Mouse (Mus musculus) layer of hippocampus, adult 18-20 months (tissue): Measurements from ENCODE around the gene Galnt9. TPM values are rescaled to one million over a fixed set of nuclear protein-coding genes. Genes with fewer than 3 reads are reported as not detected.

Source experiments
- DNase-seq, 2 experiments: peaks; one replicate each; pipeline ENCODE4 v3.0.0; 2022; ENCODE audit warnings: low spot score in 2 of 2
- microRNA-seq, 2 experiments: library from miRNA; unstranded; fragments of <30 nt; microRNA quantifications; one replicate each; pipeline ENCODE4 v1.2.0; 2021
- total RNA-seq, 2 experiments: library from RNA; stranded (reverse); gene quantifications; 2 replicates each; pipeline ENCODE4 v1.2.3; 2021

The Galnt9 gene
- total RNA-seq, 2 experiments from 2014 or later = 117 to 131 TPM

DNA sequence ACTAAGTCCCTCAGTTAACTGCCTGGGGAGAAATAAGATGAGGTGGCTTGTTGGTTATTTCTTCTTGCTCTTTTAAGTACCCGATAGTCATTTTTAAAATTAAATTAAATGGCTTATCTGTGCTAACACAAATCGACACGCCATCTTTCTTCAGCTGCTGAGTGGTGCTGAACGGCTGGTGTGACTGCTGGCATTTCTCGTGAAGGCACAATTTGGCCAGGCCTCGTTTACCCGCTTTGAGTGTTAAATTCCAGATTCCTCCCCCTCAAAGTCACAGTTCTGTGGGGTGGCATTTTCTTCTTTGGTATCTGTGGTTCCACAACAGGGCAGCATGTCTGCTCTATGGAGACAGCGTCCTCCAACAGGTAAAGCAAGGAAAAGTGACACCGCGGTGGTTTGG lies 83.2 kb downstream of the Galnt9 start:
- peak; percentile 26 to 60 for DNase-seq

DNA sequence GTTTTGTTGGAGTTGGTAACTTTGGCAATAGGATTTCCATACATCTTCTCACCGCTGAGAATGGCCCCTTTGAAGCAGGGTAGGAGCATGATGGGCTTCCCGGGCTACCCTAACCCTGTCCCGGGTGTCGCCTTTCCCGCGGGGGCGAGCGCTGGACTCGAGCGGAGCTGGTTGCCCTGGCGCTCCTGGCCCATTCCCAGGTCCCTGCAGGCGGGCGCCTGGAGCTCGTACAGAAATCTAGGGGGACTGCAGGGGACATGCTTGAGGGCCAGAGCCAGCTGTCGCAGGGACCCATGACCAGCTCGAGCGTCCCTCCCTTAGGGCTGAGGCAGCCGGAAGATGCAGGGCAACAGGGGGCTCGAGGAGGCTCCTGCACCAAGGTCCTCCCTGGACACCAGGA lies 84.0 kb downstream of the Galnt9 start:
- no peak for DNase-seq

DNA sequence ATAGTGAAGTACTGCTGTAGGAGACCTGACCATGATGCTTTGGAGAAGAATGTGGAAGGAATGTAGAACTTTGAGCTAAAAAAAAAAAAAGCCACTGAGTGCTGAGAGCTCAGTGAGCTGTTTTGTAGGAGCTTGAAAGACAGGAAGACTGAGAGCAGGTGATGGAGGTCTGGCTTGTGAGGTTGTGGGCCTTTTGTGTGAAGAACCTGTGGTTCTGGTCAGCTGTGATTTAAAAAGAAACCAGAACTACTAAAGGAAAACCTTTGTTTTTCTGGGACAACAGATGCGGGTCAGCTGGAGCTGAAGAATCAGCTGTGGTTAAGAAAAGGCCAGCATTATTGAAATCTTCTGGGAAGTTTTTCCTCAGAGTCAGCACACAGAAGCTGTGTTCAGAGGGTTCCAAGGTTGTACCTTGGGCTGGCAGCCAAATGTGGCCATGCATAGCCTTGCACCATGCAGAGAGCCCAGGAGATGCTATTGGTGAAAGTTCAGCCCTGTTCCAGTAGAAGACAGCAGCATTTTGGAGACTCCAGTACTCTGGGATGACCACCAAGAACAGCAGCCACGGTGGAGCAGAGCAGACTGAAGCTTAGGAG lies 85.5 kb downstream of the Galnt9 start:
- DNase-seq = no peak

DNA sequence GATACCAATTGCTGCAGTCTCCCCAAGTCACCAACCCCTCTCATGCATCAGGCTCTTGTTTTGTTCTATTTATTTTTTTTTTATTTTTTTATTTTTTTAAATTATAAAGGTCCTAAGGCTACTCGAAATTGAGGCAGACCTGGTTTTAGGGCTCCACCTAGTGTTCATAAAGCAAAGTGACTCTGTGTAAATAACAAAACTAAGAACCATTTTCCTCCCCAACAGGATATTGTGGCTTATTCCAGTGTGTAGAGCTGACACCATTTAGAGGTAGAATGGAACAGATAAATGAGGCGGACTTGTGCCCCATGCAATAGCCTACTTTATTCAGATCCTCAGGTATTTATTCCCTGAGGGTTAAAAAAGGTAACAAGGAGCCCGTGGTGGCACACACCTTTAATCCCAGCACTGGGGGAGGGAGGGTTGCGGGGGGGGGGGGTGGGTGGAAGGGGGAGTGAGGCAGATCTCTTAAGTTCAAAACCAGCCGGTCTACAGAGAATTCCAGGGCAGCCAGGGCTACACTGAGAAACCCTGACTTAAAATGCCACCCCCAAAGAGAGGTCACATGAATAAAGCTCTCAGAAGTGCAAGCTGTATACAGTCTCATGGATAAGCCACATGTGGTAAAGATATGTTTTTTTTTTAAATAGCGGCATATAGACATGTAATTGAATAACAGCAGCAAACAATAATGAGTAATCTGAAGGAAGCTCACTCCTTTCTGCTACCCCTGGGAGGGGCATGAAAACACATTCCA lies 92.0 kb downstream of the Galnt9 start:
- DNase-seq = peak in 1 of 2 experiments; percentile 57

DNA sequence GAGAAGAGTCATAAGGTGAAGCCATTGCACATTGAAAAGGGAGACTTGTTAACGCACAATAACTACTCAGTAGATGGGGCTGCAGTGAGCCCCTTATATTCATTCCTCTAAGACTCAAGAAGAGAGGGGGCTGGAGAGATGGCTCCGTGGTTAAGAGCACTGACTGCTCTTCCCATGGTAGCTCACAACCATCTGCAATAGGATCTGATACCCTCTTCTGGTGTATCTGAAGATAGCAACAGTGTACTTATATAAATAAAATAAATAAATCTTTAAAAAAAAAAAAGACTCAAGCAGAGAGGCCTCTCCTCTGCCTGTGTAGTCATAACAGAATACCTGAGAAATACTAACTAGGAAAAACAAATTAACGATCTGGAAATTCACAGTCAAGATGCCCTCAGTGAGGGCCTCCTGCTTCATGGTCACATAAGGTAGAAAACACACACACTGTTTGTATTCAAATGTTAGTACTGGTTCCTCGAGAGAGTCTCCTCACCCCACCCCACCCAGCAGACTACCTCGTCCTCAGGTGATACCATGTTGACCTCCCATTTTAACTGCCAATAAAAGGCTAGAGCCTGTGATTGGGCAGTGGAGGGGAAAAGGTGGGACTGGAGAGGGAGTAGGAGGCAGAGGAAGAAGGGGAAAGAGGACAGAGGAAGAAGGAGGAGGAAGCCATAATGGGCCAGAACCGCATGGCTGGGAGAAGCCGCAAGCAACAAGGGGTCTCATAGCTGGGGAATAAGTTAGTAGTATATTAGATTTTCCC lies 94.3 kb downstream of the Galnt9 start:
- DNase-seq = no peak

GRCm38 (mm10) chr5:110639459-110639858 lies 95.3 kb downstream of the Galnt9 start:
- peak; percentile 80 to 86 for DNase-seq

GRCm38 (mm10) chr5:110646377-110646776 lies 102.2 kb downstream of the Galnt9 start:
- DNase-seq = no peak

DNA sequence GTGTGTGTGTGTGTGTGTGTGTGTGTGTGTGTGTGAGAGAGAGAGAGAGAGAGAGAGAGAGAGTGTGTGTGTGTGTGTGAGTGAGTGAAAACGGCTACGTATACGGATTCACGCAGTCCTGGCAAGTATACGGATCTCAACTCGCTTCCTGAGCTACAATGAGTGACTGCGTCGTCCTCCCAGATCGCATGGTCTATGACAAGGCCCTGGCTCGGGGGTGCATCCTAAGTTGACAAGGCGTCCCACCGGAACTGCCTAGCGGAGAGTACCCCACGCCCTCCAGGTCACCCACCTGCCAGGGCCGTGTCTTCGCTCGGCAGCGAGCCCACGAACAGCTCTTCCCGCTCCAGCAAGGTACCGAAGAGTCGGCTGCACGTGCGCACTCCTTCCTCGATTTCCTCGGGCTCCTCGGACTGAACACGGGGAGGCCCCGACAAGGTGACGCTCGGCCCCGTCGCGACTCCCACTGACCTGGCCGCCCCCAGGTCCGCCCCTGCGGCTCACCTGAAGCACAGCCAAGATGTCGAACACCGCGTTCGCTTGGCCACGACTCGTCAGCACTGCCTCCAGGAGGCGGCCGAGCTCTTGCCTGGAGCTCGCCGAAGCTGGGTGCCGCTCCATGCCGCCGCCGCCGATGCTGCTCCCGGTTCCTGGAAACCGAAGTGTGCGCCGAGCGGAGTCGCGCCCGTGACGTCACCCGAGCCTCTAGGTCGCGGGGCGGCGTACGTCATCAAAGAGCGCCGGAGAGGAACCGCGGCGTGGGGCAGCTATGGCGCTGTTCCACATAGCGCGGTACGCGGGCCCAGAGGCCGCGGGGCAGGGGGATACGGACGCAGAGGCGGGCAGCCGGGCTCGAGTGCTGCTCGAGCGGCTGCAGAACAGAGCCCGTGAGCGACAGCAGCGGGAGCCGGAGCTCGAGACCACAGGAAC lies 108.8 kb downstream of the Galnt9 start, which contains the start of the genes Noc4l and Ddx51:
TSS of gene Noc4l (minus strand) at position 699 of the 930 bp plus-strand sequence.
TSS of gene Ddx51 (plus strand) at position 733 of the 930 bp plus-strand sequence.
- peak; percentile 92 to 96 for DNase-seq

- no peak for DNase-seq
Observed at GRCm38 (mm10) chr5:110653686-110654085, 109.5 kb downstream of the Galnt9 start.

- DNase-seq = no peak
Observed at GRCm38 (mm10) chr5:110659682-110660081, 115.5 kb downstream of the Galnt9 start.

- no peak for DNase-seq
Observed at GRCm38 (mm10) chr5:110664041-110664440, 119.9 kb downstream of the Galnt9 start.

DNA sequence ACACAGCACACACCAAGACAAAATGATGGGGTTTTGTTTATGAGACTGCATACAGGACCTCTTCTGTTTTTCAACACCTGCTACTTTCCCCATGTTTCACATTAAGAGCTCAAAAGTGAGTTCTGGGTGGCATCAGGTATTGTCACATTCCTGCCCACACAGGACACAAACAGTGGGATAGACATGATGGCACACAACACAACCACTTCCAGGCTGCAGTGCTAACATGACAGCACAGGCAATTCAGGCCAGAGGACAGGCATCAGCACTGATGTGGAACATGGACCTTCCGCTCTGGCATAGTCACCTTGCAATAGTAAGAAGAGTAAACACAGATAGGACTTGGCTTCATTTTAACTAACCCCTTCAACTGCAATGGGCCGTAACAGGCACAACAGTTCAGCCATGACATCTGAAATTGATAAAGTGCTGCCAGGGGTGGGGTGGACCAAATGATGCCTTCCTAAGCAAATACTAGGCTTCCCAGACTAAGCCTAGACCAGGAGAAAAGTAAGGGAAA lies 120.7 kb downstream of the Galnt9 start:
- DNase-seq = no peak

GRCm38 (mm10) chr5:110665486-110666121 lies 121.4 kb downstream of the Galnt9 start:
- no peak for DNase-seq

Small RNA genes lying within 50 kb of the gene (microRNA-seq; reads per million reads assigned to microRNA genes)
- gene Mir7026 = 1.2 to 2.1 reads per million in 2 experiments

Other genes starting within 250 kb of the Galnt9 start
- not detected for gene P2rx2, start 201.1 kb upstream of the Galnt9 start, total RNA-seq
- gene Lrcol1, start 199.6 kb upstream of the Galnt9 start, total RNA-seq = not detected
- 10 to 100 TPM; 81.1 to 88.2 TPM for gene Fbrsl1, start 95.9 kb upstream of the Galnt9 start, total RNA-seq
- gene Noc4l, start 109.1 kb downstream of the Galnt9 start, total RNA-seq = 10 to 100 TPM; 22.5 to 26.1 TPM
- 10 to 100 TPM; 28.4 to 28.9 TPM for gene Ddx51, start 109.1 kb downstream of the Galnt9 start, total RNA-seq
- gene Ep400, start 226.4 kb downstream of the Galnt9 start, total RNA-seq = 100 to 1,000 TPM; 108 to 114 TPM
- gene Pus1, start 236.3 kb downstream of the Galnt9 start, total RNA-seq = 10 to 100 TPM; 19.4 to 20.1 TPM